Mouse (Mus musculus): ENCODE data around the gene Gpatch4. TPM values are rescaled to one million over a fixed set of nuclear protein-coding genes. Genes with fewer than 3 reads are reported as not detected.

Gpatch4 gene
- total and polyA plus RNA-seq, 3 experiments: 105 to 240 (median 135) TPM

DNA sequence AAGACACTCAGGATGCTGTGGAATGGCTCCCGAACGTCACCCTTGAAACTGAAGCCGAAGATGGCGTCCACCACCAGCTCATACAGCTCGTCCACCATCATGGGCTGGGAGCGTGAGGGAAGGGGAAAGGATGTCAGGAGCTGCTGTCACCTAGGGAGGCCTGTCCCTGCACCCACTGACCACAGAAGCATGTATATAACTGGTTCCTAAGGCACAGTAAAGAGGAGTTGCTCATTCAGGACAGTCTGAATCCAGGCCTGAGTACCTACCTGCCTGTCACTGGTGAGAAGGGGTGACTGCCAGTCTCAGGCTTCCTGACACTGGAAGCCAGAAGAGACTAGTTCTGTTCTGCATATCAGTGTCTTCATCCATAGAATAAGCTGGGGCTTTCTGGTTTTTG is 14.1 kb downstream of the Gpatch4 start:
- peak overlapping the region; percentile 90; the same call in 1 of the 2 replicates for H3K9ac ChIP-seq (ENCODE audit: control insufficient read depth, low read depth, low read length, poor library complexity, severe bottlenecking)
- H3K4me3 ChIP-seq (ENCODE audit: control insufficient read depth in 1 of 2, insufficient read depth in 1 of 2, low read depth in 2 of 2, low read length in 2 of 2): no peak overlapping the region; a peak in 1 of 4 replicates
- no peak overlapping the region for H3K27ac ChIP-seq (ENCODE audit: control insufficient read depth, low read depth, low read length)
- H3K9me3 ChIP-seq (replicated peaks; ENCODE audit: insufficient read depth, low read length): no peaks in the 10 kb centered on the region
- H3K36me3 ChIP-seq (ENCODE audit: control insufficient read depth in 1 of 2, insufficient read depth in 2 of 2, low read length in 2 of 2): peaks cover 7 to 10% of the 10 kb centered on the region in 2 experiments
- H3K27me3 ChIP-seq (ENCODE audit: control insufficient read depth in 1 of 2, insufficient read depth in 2 of 2, low read length in 2 of 2): no peaks in the 10 kb centered on the region
- peaks cover 6% of the 10 kb centered on the region; the same call in 1 of the 2 replicates for H3K79me2 ChIP-seq (ENCODE audit: control insufficient read depth, insufficient read depth, low read length, poor library complexity)
- DNase-seq (ENCODE audit: low read depth, low spot score): peak; percentile 42
- H3K4me1 ChIP-seq (ENCODE audit: control insufficient read depth in 1 of 2, insufficient read depth in 2 of 2, low read length in 2 of 2): peaks cover 0 to 10% of the 10 kb centered on the region in 2 experiments; a peak in 2 of 4 replicates
- TF ChIP-seq ZNF384 (IDR thresholded peaks at IDR 0.05; ENCODE audit: low read depth, low read length) (no peak), BHLHE40 (IDR thresholded peaks at IDR 0.05; ENCODE audit: borderline replicate concordance, low read depth, low read length) (no peak), ZMIZ1 (IDR thresholded peaks at IDR 0.05; ENCODE audit: low read depth, low read length) (0 out of 2 replicates have a peak, but pooled peaks have one; percentile 18), CHD1 (IDR thresholded peaks at IDR 0.05; ENCODE audit: low read depth, low read length) (no peak), ZKSCAN1 (IDR thresholded peaks at IDR 0.05; ENCODE audit: low read depth, low read length) (no peak), E2F4 (IDR thresholded peaks at IDR 0.05; ENCODE audit: borderline replicate concordance, low read depth, low read length) (no peak), POLR2A (IDR thresholded peaks at IDR 0.05; ENCODE audit: control insufficient read depth in 1 of 2, insufficient read depth in 1 of 2, low read depth in 1 of 2, low read length in 2 of 2, poor library complexity in 1 of 2) (peak in 1 of 2 experiments; percentile 23; a peak in 1 of 4 replicates), UBTF (IDR thresholded peaks at IDR 0.05; ENCODE audit: borderline replicate concordance, insufficient read depth, low read depth, low read length) (no peak), POLR2AphosphoS2 (IDR thresholded peaks at IDR 0.05; ENCODE audit: low read length) (peak; percentile 73), GABPA (IDR thresholded peaks at IDR 0.05; ENCODE audit: low read depth, low read length) (no peak), MYB (IDR thresholded peaks at IDR 0.05; ENCODE audit: low read depth, low read length) (no peak), NELFE (IDR thresholded peaks at IDR 0.05; ENCODE audit: low read depth, low read length) (no peak), GATA1 (IDR thresholded peaks at IDR 0.05; ENCODE audit: low read depth, low read length) (no peak), MAFK (IDR thresholded peaks at IDR 0.05; ENCODE audit: borderline replicate concordance, low read depth, low read length) (no peak), RCOR1 (IDR thresholded peaks at IDR 0.05; ENCODE audit: low read depth, low read length) (no peak), RAD21 (IDR thresholded peaks at IDR 0.05; ENCODE audit: low read depth, low read length) (no peak)

DNA sequence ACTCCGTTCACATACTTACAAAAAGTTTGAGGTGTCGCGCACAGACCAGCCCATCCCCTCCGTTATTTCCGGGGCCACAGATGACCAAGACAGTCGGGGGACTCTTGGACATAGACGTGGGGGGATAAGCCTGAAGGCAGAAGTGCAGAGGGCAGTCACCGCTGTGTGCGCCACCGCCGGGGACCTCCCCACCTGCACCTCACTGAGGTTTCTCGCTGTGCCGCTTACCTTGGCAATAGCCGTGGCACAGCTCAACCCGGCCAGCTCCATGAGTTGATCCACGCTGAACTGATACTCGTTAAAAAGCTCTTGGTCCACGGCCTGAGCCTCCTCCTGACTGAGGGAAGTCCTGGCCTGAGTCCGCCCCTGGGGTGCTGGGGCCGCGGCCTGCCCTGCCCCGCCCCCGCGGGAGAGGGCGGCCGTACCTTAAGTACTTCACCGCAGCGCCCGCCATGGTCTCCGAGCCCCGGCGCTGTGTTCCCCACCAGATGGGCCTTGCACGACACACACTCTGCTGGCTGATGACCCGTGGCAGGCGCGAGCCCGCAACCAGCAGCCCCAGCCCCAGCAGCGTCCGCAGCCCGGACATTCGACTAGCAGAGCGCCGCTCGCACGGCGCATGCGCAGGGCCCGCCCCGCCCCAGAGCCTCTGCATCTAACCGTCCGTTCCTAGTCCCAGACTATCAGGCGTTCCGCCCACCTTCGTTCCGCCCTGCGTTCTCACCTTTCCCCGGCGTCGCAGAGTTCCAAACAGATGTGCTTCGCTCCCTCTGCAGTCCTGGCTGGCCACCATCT is 15.2 kb downstream of the Gpatch4 start, which contains the start of gene Naxe:
Gene Naxe, minus strand, starts transcription at position 594 of the 795 bp plus-strand sequence.
- peak within 1 kb of the TSS; percentile 56 for H3K27ac ChIP-seq (ENCODE audit: control insufficient read depth, low read depth, low read length)
- peaks cover 0 to 10% of the 10 kb centered on the region in 2 experiments; a peak in 2 of 4 replicates for H3K4me1 ChIP-seq (ENCODE audit: control insufficient read depth in 1 of 2, insufficient read depth in 2 of 2, low read length in 2 of 2)
- peak within 1 kb of the TSS; percentile 90 for H3K9ac ChIP-seq (ENCODE audit: control insufficient read depth, low read depth, low read length, poor library complexity, severe bottlenecking)
- peak; percentile 97 for DNase-seq (ENCODE audit: low read depth, low spot score)
- peaks cover 7 to 10% of the 10 kb centered on the region in 2 experiments for H3K36me3 ChIP-seq (ENCODE audit: control insufficient read depth in 1 of 2, insufficient read depth in 2 of 2, low read length in 2 of 2)
- no peaks in the 10 kb centered on the region for H3K27me3 ChIP-seq (ENCODE audit: control insufficient read depth in 1 of 2, insufficient read depth in 2 of 2, low read length in 2 of 2)
- H3K4me3 ChIP-seq (ENCODE audit: control insufficient read depth in 1 of 2, insufficient read depth in 1 of 2, low read depth in 2 of 2, low read length in 2 of 2): peak within 1 kb of the TSS; percentile 88 to 89
- no peaks in the 10 kb centered on the region for H3K9me3 ChIP-seq (replicated peaks; ENCODE audit: insufficient read depth, low read length)
- peaks cover 6% of the 10 kb centered on the region; the same call in 1 of the 2 replicates for H3K79me2 ChIP-seq (ENCODE audit: control insufficient read depth, insufficient read depth, low read length, poor library complexity)
- TF ChIP-seq GABPA (IDR thresholded peaks at IDR 0.05; ENCODE audit: low read depth, low read length) (no peak), MAX (IDR thresholded peaks at IDR 0.05; ENCODE audit: low read length) (peak; percentile 93), TAL1 (IDR thresholded peaks at IDR 0.05; ENCODE audit: low read length) (no peak), GATA1 (IDR thresholded peaks at IDR 0.05; ENCODE audit: low read depth, low read length) (no peak), SMC3 (IDR thresholded peaks at IDR 0.05; ENCODE audit: low read depth, low read length) (no peak), HCFC1 (IDR thresholded peaks at IDR 0.05; ENCODE audit: low read depth, low read length) (peak; percentile 86), RCOR1 (IDR thresholded peaks at IDR 0.05; ENCODE audit: low read depth, low read length) (no peak), POLR2A (IDR thresholded peaks at IDR 0.05; ENCODE audit: control insufficient read depth in 1 of 2, insufficient read depth in 1 of 2, low read depth in 1 of 2, low read length in 2 of 2, poor library complexity in 1 of 2) (peak; percentile 89 to 96), POLR2AphosphoS5 (IDR thresholded peaks at IDR 0.05; ENCODE audit: borderline replicate concordance, low read depth, low read length) (no peak), MYC (IDR thresholded peaks at IDR 0.05; ENCODE audit: low read depth, low read length) (0 out of 2 replicates have a peak, but pooled peaks have one; percentile 30), TCF12 (IDR thresholded peaks at IDR 0.05; ENCODE audit: low read depth, low read length) (peak; percentile 65), RAD21 (IDR thresholded peaks at IDR 0.05; ENCODE audit: low read depth, low read length) (no peak), TBP (IDR thresholded peaks at IDR 0.05; ENCODE audit: low read depth, low read length) (peak; percentile 84), NRF1 (IDR thresholded peaks at IDR 0.05; ENCODE audit: insufficient read depth, low read depth, low read length, poor library complexity, severe bottlenecking) (peak; percentile 99), MEF2A (IDR thresholded peaks at IDR 0.05; ENCODE audit: extremely low read depth, insufficient replicate concordance, low read depth, low read length, poor library complexity, severe bottlenecking) (no peak), USF1 (IDR thresholded peaks at IDR 0.05; ENCODE audit: low read depth, low read length) (0 out of 2 replicates have a peak, but pooled peaks have one; percentile 17), ETS1 (IDR thresholded peaks at IDR 0.05; ENCODE audit: low read depth, low read length) (0 out of 2 replicates have a peak, but pooled peaks have one; percentile 3), CHD1 (IDR thresholded peaks at IDR 0.05; ENCODE audit: low read depth, low read length) (no peak)
